Mouse (Mus musculus): ENCODE measurements at regions not wholly inside any gene's neighbourhood (a gene's known extent, or its start where the extent isn't known, plus 50 kb on each side); places are given as distances from the start of the nearest gene placed in this dataset.

GRCm38 (mm10) chr15:63191731-63192130, 653.2 kb downstream of the Gsdmc2 start:
- in situ Hi-C loops (cut with MboI), result no loop called here

GRCm38 (mm10) chr15:63190086-63190485, 654.9 kb downstream of the Gsdmc2 start:
- in situ Hi-C loops (cut with MboI), result no loop called here

GRCm38 (mm10) chr15:63171003-63171402, 674.0 kb downstream of the Gsdmc2 start:
- in situ Hi-C loops (cut with MboI), result no loop called here

- in situ Hi-C loops (cut with MboI), result no loop called here
These were observed 674.8 kb downstream of the Gsdmc2 start for GRCm38 (mm10) chr15:63170171-63170570.

DNA sequence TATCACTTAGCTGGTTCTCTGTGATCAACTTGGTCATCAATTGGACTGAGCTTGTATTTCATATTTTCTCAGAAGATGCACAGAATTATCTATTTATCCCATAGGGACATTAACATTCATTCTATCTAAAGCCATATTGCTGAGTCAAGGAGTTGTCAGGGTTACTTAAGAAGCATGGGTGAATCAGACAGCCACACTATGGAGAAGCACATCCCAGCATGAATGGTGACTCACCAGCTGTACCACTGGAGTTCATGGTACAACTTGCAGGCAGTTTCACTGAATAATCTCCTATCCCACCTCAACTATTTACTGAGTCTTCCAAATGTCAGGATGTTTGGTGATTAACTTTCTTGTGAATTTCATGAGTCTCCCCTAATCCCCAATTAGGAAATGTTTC, 678.6 kb downstream of the Gsdmc2 start:
- in situ Hi-C loops (cut with MboI), result no loop called here

GRCm38 (mm10) chr15:63163550-63164279, 681.3 kb downstream of the Gsdmc2 start:
- in situ Hi-C loops (cut with MboI), result no loop called here

DNA sequence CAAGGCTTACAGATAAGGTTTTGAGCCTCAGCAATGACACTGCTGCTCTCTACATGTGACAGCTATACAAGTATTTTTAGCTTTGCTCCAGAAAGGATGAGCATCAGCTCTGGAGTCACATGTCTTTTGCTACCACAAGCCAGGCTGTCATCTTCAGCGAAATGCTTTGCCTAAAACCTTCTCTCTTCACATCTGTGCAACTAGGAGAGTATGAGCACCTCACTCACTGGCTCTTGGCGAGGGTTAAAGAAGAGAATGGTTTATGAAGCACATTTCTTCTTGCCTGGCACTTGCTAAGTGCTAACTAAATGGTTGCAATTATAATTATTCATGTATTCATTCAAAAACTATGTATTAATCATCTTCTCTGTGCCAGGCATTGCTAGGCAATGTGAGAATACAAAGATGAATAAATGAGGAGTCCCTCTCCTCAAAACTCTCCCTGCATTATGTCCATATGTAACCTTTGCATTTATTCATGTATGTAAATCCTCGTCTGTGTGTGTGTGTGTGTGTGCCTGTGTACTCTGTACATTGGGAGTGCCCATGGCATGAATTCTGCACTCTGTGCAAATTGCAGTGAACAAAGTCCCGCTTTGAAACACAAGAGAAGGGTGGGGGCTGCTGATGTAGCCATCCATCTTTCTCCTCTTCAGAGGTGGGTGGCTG, 682.0 kb downstream of the Gsdmc2 start:
- in situ Hi-C loops (cut with MboI), result no loop called here

- in situ Hi-C loops (cut with MboI), result no loop called here
These were observed 721.8 kb downstream of the Gsdmc2 start for GRCm38 (mm10) chr15:63123123-63123688.

DNA sequence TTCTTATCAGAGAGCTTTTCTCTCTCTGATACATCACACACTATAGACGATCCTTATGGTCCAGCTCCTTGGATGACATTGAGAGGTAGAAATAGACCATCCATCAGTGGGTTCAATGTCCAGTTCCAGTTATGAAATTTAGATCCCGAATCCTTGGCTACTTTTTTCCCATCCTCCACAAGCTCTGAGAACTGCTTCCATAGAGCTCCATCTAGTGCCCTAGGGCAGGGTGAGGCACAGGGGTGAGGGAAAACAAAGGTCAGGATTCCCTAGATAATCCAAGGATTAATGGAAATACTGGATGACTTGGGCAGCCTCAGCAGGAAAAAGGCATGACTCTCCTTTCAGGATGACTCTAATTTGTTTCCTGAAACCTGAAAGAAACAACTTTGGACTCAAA, 732.1 kb downstream of the Gsdmc2 start:
- in situ Hi-C loops (cut with MboI), result no loop called here

DNA sequence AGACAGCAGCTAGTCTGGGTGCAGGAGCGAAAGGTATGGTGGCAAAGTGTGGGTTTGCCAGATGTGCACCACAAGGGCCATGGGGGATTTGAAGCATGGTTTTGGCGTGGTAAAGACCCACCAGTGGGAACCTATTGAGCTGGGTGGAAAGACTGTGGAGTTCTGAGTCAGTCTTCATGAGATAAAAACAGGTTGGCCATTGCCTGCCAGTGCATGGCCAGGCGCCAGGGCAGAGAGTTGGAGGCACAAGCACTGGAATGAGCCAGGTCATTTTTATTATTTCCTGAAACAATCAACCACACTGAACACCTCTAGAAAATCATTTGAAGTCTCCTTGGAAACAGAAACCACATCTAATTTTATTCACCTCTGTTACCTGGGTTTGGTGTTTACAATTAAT, 744.9 kb downstream of the Gsdmc2 start:
- in situ Hi-C loops (cut with MboI), result no loop called here

DNA sequence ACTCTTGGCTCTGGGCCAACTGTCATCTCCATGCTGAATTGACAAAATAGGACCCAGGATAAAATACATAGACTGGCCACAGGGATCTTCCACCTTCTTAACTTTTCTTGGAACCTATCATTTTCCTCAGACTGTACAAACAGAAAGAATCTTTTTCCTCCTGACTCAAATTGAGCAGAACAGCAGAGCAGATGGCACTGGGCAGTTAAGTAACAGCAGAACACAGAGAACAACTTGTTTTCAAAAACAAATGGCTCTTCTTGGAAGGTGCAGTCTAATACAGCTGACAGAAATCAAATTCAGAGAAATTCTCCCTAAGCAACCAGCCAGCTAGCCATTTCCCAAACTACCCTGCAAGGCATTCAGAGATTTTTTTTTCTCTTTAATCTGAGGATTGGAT, 763.0 kb downstream of the Gsdmc2 start:
- in situ Hi-C loops (cut with MboI), result no loop called here

GRCm38 (mm10) chr15:63079825-63080224, 765.2 kb downstream of the Gsdmc2 start:
- in situ Hi-C loops (cut with MboI), result no loop called here

DNA sequence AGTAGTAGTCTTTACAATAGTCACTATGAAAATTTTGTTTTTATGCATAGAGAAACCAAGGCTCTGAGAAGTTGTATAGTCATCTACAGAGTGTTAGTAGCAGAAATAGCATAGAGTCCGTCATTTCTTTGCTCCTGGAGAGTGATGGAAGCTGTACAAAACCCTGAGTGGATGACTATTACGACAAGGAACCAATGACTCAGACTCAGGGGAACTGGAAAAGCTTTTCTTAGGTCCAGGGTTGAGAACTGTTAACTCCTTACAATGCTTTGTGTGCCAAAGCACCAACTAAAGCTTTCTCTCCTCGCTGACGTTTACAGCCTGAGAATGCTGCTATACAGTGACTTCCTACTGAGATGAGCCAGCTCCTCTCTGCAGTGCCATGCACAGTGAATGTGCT, 773.1 kb downstream of the Gsdmc2 start:
- in situ Hi-C loops (cut with MboI), result no loop called here

DNA sequence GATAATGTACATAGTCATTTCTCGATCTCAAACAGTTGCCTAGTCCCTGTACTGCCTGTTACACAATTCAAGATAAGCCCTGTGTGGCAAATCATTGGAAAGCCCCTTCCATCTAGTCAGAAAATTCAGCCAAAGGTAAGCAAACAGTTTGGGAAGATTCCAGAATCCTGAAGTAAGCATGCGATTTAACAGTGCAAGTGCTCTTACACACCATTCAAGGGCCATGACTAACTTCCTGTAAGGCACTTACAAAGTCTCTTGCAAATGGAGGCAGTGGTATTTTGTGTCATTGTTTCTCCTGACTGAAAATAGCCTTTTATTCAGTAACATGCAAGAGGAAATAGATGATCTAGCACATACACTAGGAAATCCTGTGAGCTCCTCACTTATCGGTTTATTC, 777.9 kb downstream of the Gsdmc2 start:
- in situ Hi-C loops (cut with MboI), result no loop called here

DNA sequence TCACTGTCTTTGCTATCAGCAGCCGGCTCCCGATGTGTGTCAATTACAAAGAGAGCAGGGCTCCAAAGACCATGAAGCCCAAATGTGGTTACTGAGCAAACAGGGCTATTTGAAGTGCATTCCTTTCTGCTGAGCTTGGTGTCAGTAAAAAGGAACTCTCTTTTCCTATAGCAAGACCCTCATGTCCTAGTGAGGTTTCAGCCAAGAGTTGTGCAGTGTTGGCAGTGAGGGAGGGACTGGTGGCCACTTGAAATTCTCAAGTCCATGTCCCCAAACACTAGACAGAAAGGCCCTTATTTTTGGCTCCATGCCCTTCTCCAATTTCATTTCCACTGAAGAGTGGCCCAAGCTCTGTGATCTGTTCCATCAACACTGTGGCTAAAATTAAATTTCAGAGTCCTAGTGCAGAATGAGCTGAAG, 778.9 kb downstream of the Gsdmc2 start:
- in situ Hi-C loops (cut with MboI), result no loop called here

GRCm38 (mm10) chr15:63061891-63062290, 783.1 kb downstream of the Gsdmc2 start:
- in situ Hi-C loops (cut with MboI), result no loop called here

GRCm38 (mm10) chr15:63060826-63061225, 784.2 kb downstream of the Gsdmc2 start:
- in situ Hi-C loops (cut with MboI), result no loop called here

DNA sequence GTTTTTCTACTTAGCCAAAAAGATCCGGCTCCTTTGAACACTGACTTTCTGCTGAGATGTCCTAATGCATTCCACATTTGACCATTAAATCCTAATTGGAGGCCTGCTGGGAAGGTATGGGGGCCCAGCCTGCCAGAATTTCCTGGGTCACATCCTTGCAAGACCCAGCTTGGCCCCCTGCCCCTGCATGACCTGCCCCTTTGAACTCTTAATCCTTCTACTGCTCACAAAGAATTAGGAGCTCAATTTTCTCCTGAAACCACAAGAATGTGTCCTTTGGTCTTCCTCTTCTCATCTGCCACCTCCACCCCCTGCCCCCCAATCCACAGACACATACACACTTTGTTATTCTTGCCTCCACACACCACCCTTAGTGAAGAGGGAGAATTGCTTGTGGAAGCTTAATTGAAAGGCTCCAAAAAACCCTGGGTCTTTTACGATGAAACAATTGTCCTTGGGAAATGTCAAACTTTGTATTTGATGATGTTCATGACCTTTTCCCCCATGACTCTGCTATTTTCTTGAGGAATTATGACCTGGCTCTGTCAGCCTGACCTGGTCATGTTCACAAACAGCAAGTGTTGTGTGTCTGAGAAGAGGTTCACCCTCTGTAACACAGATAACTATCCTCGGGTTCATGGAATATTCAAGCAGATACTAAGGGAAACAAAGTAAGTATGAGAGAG, 792.3 kb downstream of the Gsdmc2 start:
- in situ Hi-C loops (cut with MboI), result no loop called here

DNA sequence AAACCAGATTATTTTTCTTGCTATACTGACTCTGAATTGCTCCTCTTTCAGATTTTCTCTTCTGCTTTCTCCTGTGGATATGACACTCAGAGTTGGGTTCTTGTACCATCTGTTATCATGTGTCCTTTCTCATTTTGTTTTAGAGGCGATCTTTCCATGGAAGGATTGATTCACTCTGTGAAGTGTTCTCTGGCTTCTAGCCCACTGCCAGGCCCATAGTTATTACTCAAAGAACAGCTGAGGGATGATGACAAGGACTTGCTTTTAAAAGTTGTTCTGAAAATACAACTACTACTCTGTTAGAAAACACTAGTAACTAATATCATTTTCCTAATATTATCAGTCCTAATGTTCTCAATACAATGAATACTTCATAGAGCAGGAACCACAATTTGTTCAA, 794.9 kb downstream of the Gsdmc2 start:
- in situ Hi-C loops (cut with MboI), result no loop called here

DNA sequence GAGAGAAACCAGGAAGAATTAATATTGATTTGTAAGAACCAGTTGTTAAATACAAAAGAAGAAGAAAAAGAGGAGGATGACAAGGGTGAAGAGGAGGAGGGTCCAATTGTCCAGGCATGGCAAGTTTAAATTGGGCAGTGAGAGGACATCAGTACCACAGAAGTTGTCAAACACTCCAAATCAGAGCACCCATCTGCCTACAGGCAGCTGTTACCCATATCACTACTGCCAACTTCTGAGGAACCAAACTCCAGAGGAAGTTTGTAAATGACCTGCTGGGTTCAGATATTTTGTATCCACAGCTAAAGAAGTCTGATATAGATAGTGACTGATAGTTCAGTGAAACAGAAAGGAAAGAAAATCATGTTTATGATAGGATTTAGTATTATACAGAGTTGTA, 802.6 kb downstream of the Gsdmc2 start:
- in situ Hi-C loops (cut with MboI), result no loop called here

DNA sequence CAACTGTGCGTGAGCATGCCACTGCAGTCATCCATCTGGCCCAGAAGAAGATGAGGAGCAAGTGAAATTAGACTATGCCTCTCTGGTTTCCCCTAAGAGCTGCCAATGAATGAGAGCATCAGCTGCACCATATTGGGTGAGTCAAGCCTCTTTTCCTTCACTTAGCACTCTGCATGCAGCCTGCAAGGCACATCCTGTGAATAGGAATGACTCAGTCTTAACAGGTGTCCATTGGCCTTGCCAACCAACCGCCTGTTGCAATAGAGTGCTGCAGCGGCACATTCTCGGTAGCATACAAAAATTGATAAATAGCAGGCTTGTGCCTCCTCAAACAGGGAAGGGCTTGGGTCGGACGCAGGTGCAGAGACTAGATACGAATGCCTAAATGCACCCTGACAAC, 808.7 kb downstream of the Gsdmc2 start:
- in situ Hi-C loops (cut with MboI), result no loop called here

DNA sequence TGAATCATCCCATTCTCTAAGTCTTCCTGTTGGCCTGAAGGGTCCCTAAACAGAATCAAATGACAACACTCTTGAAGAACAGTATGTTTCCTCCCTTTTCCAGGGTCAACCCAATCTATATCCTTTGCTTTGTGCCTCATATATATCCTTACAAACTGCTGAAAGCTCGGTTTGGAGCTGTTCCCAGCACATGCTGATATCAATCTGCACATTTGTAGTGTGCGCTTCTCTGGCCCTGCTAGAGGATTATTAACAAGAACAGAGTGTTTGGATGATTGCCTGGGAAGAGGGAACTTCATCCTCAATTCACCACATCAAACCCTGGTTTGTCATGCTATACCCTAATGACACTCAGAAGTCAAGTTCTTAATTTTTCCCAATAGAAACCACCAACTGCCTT, 824.2 kb downstream of the Gsdmc2 start:
- in situ Hi-C loops (cut with MboI), result no loop called here

GRCm38 (mm10) chr15:63017966-63018365, 827.0 kb downstream of the Gsdmc2 start:
- in situ Hi-C loops (cut with MboI), result no loop called here

All from mature B cell (primary cell).